Mouse (Mus musculus): ENCODE measurements around the gene Capn1.

DNA sequence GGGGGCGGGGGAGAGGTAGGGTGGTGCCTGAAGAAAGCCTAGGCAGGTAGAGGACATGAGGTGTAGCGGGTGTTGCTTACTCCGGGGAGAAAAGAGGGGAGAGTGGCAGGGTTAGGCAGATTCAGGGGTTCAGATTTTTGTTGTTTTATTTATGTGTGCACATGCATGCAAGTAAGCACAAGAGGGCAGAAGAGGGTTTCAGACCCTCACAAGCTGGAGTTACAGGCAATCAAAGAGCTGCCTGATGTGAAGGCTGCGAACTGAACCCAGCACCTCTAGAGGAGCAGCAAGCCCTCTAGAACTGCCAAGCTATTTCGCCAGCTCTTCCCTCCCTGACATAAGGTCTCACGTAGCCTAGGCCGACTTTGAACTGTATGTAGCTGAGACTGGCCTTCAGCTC, 835 bp upstream of the Capn1 start:
- TF ChIP-seq CTCF (IDR thresholded peaks at IDR 0.05; ENCODE audit: low read depth, low read length): no peak
- no peak for TF ChIP-seq POLR2A (IDR thresholded peaks at IDR 0.05; ENCODE audit: insufficient read depth, low read length)
